ENCODE assay signal across 8 mouse cellular contexts in the genomic region with DNA sequence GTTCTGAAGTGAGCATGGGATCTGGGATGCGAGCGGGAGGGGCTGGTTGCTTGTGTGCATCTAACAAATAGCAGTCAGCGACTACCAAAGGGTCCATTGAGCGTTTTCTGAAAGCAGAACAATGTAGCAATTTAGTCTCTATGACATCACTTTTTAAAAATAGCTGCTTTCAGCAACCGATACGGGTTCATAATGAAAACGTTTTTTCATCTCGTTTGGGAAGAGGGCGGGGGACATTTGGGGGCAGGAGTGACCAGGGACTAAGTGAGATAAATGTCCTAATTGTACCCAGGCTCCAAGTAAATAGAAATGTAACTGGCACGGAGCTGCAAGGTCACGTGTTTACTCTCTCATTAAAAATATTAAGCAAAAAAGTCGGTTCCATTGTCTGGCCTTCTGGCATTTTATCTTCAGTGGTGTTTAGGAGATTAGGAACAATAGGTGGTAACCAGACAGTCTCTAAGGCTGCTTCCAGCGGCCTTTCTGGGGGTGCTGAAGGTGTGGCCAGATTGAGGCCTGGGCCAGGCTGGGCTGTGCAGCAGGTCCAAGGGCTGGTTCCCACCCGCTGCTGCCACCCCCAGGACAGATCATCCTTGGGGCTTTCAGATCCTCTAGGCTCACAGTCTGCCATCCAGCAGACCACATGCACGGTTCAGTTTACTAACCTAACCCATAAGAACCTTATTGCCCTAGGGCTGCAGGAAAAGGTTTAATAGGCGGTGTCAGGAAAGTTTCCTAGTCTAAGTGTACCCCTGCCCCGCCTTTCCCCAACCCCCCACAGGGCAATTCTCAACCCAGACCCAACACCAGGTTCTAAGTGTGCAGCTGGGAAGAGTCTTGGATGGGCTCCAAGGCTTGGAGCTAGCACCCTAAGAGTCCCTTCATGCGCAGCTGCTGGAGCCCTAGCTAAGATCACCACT.
DNase-seq lines count a peak whose midpoint lies in the region; ATAC-seq lines count a peak whose summit lies in the region.

No protein-coding gene starts in this region.

- no peak overlapping the region for H3K27ac ChIP-seq in liver, embryonic 12.5 days

- H3K36me3 ChIP-seq in liver, embryonic 12.5 days: no peaks in the 10 kb centered on the region

- H3K9me3 ChIP-seq in liver, embryonic 12.5 days (replicated peaks): no peaks in the 10 kb centered on the region

- H3K27me3 ChIP-seq in liver, embryonic 12.5 days (replicated peaks): no peaks in the 10 kb centered on the region; the same call in 1 of the 2 replicates

- no peak overlapping the region for H3K4me2 ChIP-seq in liver, embryonic 12.5 days

- ATAC-seq in liver, embryonic 12.5 days: no peak

- peak; percentile 28 for DNase-seq in liver
- peak; percentile 23 for DNase-seq in forelimb bud, embryonic 11.5 days (ENCODE audit: low read depth, low spot score)
- DNase-seq in heart, postnatal 4 days: peak; percentile 83
- peak; percentile 24 to 81 for DNase-seq in layer of hippocampus, adult 18-20 months (ENCODE audit: low spot score in 2 of 2)
- peak; percentile 72 for DNase-seq in lung, postnatal 36 days
- DNase-seq in right cerebral cortex, postnatal 4 days: peak; percentile 48
- DNase-seq in spleen, postnatal 4 days (ENCODE audit: low spot score in 2 of 2): no peak

- H3K4me3 ChIP-seq in liver, embryonic 12.5 days: no peak overlapping the region

- no peaks in the 10 kb centered on the region for H3K4me1 ChIP-seq in liver, embryonic 12.5 days

- WGBS in liver, embryonic 12.5 days (ENCODE audit: insufficient replicate concordance): 42% methylated on average over 18 of the region's 18 CpGs

- no peak overlapping the region for H3K9ac ChIP-seq in liver, embryonic 12.5 days

Comparison
In these comparisons a context has a peak if more than half of its experiments do, and no peak if none do; other contexts are left out.
1. DNase-seq: peak in liver (single experiment), forelimb bud, embryonic 11.5 days (single experiment), heart, postnatal 4 days (single experiment), layer of hippocampus, adult 18-20 months (2 of 2), lung, postnatal 36 days (single experiment) and right cerebral cortex, postnatal 4 days (single experiment); none in spleen, postnatal 4 days (0 of 2).